Mouse (Mus musculus) midbrain, embryonic 15.5 days (tissue): Measurements from ENCODE around the gene Caprin1. TPM values are rescaled to one million over a fixed set of nuclear protein-coding genes. Genes with fewer than 3 reads are reported as not detected.

Experiments
- ATAC-seq: fragments of 200-750 bp; cut with Nextera tagmentation; replicated peaks from 2 replicates; pipeline ENCODE4 v1.8.0; 2017; ENCODE audit warnings: moderate TSS enrichment
- H3K27ac ChIP-seq: fragments of 300-500 bp; sonication (generic); 2 replicates; pipeline ENCODE4 v1.5.1; 2015; ENCODE audit warnings: mild to moderate bottlenecking, inconsistent platforms
- H3K27me3 ChIP-seq: fragments of 300-500 bp; sonication (generic); replicated peaks from 2 replicates; pipeline ENCODE4 v1.6.1; 2015; ENCODE audit warnings: inconsistent platforms
- H3K36me3 ChIP-seq: fragments of 300-500 bp; sonication (generic); replicated peaks from 2 replicates; pipeline ENCODE4 v1.6.1; 2015; ENCODE audit warnings: inconsistent platforms
- H3K4me1 ChIP-seq: fragments of 300-500 bp; sonication (generic); 2 replicates; pipeline ENCODE4 v1.6.1; 2015; ENCODE audit warnings: inconsistent platforms
- H3K4me2 ChIP-seq: fragments of 300-500 bp; sonication (generic); 2 replicates; pipeline ENCODE4 v1.6.1; 2015; ENCODE audit warnings: inconsistent platforms, mild to moderate bottlenecking, moderate library complexity
- H3K4me3 ChIP-seq: fragments of 300-500 bp; sonication (generic); 2 replicates; pipeline ENCODE4 v1.5.1; 2015; ENCODE audit warnings: mild to moderate bottlenecking, inconsistent platforms
- H3K9ac ChIP-seq: fragments of 300-500 bp; sonication (generic); 2 replicates; pipeline ENCODE4 v1.6.1; 2015; ENCODE audit warnings: mild to moderate bottlenecking, inconsistent platforms
- H3K9me3 ChIP-seq: fragments of 300-500 bp; sonication (generic); 2 replicates; pipeline ENCODE4 v1.6.1; 2016; ENCODE audit warnings: inconsistent platforms
- WGBS: fragments of 180-500 bp; shearing (Covaris S2); methylation state at CpG from one replicate; pipeline ENCODE4 v1.1.7; 2015; ENCODE audit warnings: mixed read lengths; 5-methylcytosine and 5-hydroxymethylcytosine counted together
- microRNA-seq: library from miRNA; unstranded; fragments of <30 nt; microRNA quantifications from one replicate; pipeline ENCODE4, GENCODE M21; 2016
- polyA plus RNA-seq: library from polyadenylated mRNA; unstranded; fragments of >200 nt; fragmentation: Nextera tagmentation; extraction: Ambion mirVana; gene quantifications from 2 replicates; pipeline ENCODE4 v1.2.1, GENCODE M21; 2015

Gene Caprin1
- polyA plus RNA-seq, 1 experiment from 2014 or later: 368 TPM

DNA sequence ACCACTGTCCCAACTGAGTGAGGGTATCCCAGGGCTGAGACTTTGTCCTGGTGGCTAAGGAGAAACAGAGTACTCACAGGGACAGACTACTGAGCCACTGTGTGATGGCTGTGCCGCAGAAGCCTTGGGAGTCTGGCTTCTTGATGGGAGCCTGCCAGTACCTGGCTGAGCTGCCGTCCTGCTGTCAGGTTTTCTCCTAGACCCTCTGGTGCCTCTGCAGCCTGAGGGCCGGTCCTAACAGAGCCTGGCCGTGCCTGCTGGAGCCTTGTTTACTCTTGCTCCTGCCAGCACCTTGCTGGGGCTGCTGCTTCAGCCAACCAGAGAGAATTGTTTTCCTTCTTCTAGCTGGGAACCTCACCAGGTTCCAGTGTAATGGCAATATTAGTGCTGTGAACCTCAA lies 83.0 kb downstream of the Caprin1 start:
- peaks cover 6% of the 10 kb centered on the region; the same call in 1 of the 2 replicates for H3K36me3 ChIP-seq
- no peaks in the 10 kb centered on the region for H3K4me1 ChIP-seq
- no peak overlapping the region for H3K9ac ChIP-seq

DNA sequence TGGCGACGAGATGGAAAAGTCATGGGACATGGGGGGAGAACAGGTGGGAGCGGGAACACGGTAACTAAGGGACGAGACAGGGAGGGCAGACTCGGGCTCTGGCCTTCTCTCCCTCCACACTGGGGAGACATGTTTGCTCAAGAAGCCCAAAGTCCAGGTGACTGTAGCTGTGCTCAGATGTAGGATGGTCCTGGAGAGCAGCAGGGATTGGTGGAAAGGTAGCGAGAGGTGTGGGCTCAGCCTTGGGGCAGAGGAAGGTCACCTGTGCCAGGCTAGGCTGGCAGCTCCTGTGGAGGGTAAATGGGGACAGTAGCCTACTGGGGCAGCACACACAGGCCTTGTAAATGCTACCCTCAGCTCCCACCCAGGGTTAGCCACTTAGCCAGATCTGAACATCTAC lies 83.6 kb downstream of the Caprin1 start:
- no peak overlapping the region for H3K27ac ChIP-seq
- no peaks in the 10 kb centered on the region for H3K4me1 ChIP-seq
- H3K36me3 ChIP-seq: peaks cover 6% of the 10 kb centered on the region; the same call in 1 of the 2 replicates
- no peaks in the 10 kb centered on the region for H3K27me3 ChIP-seq
- 93% methylated on average over 7 of the region's 7 CpGs for WGBS
- no peak overlapping the region for H3K4me2 ChIP-seq
- ATAC-seq: no peak
- H3K9me3 ChIP-seq: no peaks in the 10 kb centered on the region
- H3K9ac ChIP-seq: no peak overlapping the region
- H3K4me3 ChIP-seq: no peak overlapping the region

More for the DNA sequence above, 83.0 kb downstream of the Caprin1 start:
- Histone ChIP-seq H3K27me3 (no peaks in the 10 kb centered on the region), H3K4me3 (no peak overlapping the region), H3K9me3 (no peaks in the 10 kb centered on the region), H3K27ac (no peak overlapping the region), H3K4me2 (no peak overlapping the region)
- ATAC-seq: no peak
- 70% methylated on average over 4 of the region's 4 CpGs for WGBS

Small RNA genes within 50 kb of the gene (microRNA-seq; reads per million reads assigned to microRNA genes)
- gene Gm22757 (not detected), gene Gm22761 (not detected)

Other genes starting within 250 kb of the Caprin1 start
- gene Abtb2, start 231.3 kb downstream of the Caprin1 start, polyA plus RNA-seq: 9.6 and 10.3 TPM in 2 replicates
- gene Nat10, start 36.4 kb downstream of the Caprin1 start, polyA plus RNA-seq: 20.1 and 20.4 TPM in 2 replicates
- 32.0 and 33.6 TPM in 2 replicates for gene Lmo2, start 160.3 kb upstream of the Caprin1 start, polyA plus RNA-seq
- gene Fbxo3, start 230.1 kb upstream of the Caprin1 start, polyA plus RNA-seq: 73.4 and 76.2 TPM in 2 replicates
- 3.7 and 3.8 TPM in 2 replicates for gene 4931422A03Rik, start 230.7 kb upstream of the Caprin1 start, polyA plus RNA-seq